Mouse (Mus musculus) c-Kit-positive CD71-negative TER-119-negative erythroid progenitor cells, embryonic 14.5 days (primary cell): ENCODE measurements around the gene Kcnq4.

ENCODE experiments used
- DNase-seq: peaks from one replicate; pipeline ENCODE4 v3.0.0-alpha.2; 2013; ENCODE audit warnings: low read depth

Kcnq4 gene

GRCm38 (mm10) chr4:120671046-120671445 is 77.4 kb downstream of the Kcnq4 start:
- no peak for DNase-seq

GRCm38 (mm10) chr4:120669585-120669984 is 78.8 kb downstream of the Kcnq4 start:
- no peak for DNase-seq

GRCm38 (mm10) chr4:120668551-120668950 is 79.9 kb downstream of the Kcnq4 start:
- DNase-seq = no peak

GRCm38 (mm10) chr4:120667555-120667954 is 80.9 kb downstream of the Kcnq4 start:
- no peak for DNase-seq

- DNase-seq = no peak
Observed at GRCm38 (mm10) chr4:120667045-120667501, 81.3 kb downstream of the Kcnq4 start.

GRCm38 (mm10) chr4:120666358-120667024 is 81.9 kb downstream of the Kcnq4 start, which contains the start of gene Cited4:
TSS of gene Cited4 (plus strand) at chr4:120666572.
- DNase-seq = peak; percentile 94

GRCm38 (mm10) chr4:120665782-120666181 is 82.6 kb downstream of the Kcnq4 start:
- no peak for DNase-seq

GRCm38 (mm10) chr4:120665144-120665700 is 83.2 kb downstream of the Kcnq4 start:
- no peak for DNase-seq

- no peak for DNase-seq
Observed at GRCm38 (mm10) chr4:120664601-120665000, 83.8 kb downstream of the Kcnq4 start.

- DNase-seq = no peak
Observed at GRCm38 (mm10) chr4:120660485-120660884, 87.9 kb downstream of the Kcnq4 start.

- no peak for DNase-seq
Observed at GRCm38 (mm10) chr4:120655898-120656297, 92.5 kb downstream of the Kcnq4 start.

- DNase-seq = no peak
Observed at GRCm38 (mm10) chr4:120650208-120650592, 98.2 kb downstream of the Kcnq4 start.

GRCm38 (mm10) chr4:120649369-120650207 is 98.8 kb downstream of the Kcnq4 start:
- DNase-seq = no peak
